ENCODE assay signal across 9 mouse cellular contexts in genomic region chr10:60834949-60835348, GRCm38 (mm10). TPM values are rescaled to one million over a fixed set of nuclear protein-coding genes. Genes with fewer than 3 reads are reported as not detected.
A peak's percentile ranks its signal among the peaks of the same experiment; 100 is the strongest.
DNase-seq lines count a peak whose midpoint lies in the region; ATAC-seq and TF ChIP-seq lines count a peak whose summit lies in the region.
"Had no signal": no experiment of that assay in that cellular context is flagged by ENCODE, and none has a peak within 500 bp of the region (broad histone marks: within the 10 kb centered on the region; RNA-seq: fewer than 3 reads in every experiment).

No protein-coding gene starts in this region.

- no peak for TF ChIP-seq POLR2A in kidney, adult 2 months (IDR thresholded peaks at IDR 0.05; ENCODE audit: low read depth, low read length)
- no peak for TF ChIP-seq POLR2A in myocyte (IDR thresholded peaks at IDR 0.05; ENCODE audit: insufficient read length, low read depth)

- peaks cover 11% of the 10 kb centered on the region for H3K79me2 ChIP-seq in myocyte (ENCODE audit: control insufficient read depth, insufficient read depth)

- H3K9ac ChIP-seq in kidney, embryonic 16.5 days (replicated peaks; ENCODE audit: low read length), result no peak overlapping the region

- no peak for ATAC-seq in kidney, embryonic 16.5 days (ENCODE audit: low FRiP score, low TSS enrichment)

- H3K4me2 ChIP-seq in kidney, embryonic 16.5 days (replicated peaks; ENCODE audit: low read depth, low read length), result no peak overlapping the region
- no peak overlapping the region for H3K4me2 ChIP-seq in myocyte (ENCODE audit: low read depth)

- no peaks in the 10 kb centered on the region for H3K27me3 ChIP-seq in kidney, adult 2 months (replicated peaks; ENCODE audit: control insufficient read depth, insufficient read depth, low read length)
- H3K27me3 ChIP-seq in kidney, embryonic 16.5 days (ENCODE audit: insufficient read depth, low read length), result peaks cover 36% of the 10 kb centered on the region
- no peaks in the 10 kb centered on the region for H3K27me3 ChIP-seq in myocyte (ENCODE audit: control insufficient read depth, insufficient read depth, insufficient read length)

- H3K27ac ChIP-seq in kidney, adult 2 months (ENCODE audit: insufficient read depth, low read depth, low read length), result no peak overlapping the region
- no peak overlapping the region for H3K27ac ChIP-seq in kidney, embryonic 16.5 days (ENCODE audit: low read length)
- H3K27ac ChIP-seq in left cerebral cortex, adult 2 months, result no peak overlapping the region

- DNase-seq in kidney, adult 2 months, result peak; percentile 79
- DNase-seq in Muller cell, postnatal 12 days (ENCODE audit: inconsistent ontology term), result peak; percentile 65
- peak; percentile 85 for DNase-seq in cerebellum, adult 9-10 months
- peak; percentile 69 to 72 for DNase-seq in gastrocnemius, postnatal 36 days
- peak; percentile 73 to 86 for DNase-seq in left cerebral cortex, adult 2 months (ENCODE audit: extremely low spot score in 1 of 2, low spot score in 2 of 2)
- DNase-seq in thymus, postnatal 36 days, result peak; percentile 39 to 46

- intact Hi-C loops in gastrocnemius, postnatal 36 days (cut with DNase I), result loop anchor here (1.0 to 2.0 kb wide), 2 partner anchors 54 to 217 kb away; no protein-coding TSS in a partner anchor
- intact Hi-C loops in left cerebral cortex, adult 2 months (cut with DNase I), result loop anchor here (1.0 to 10.0 kb wide), 4 partner anchors 56 to 217 kb away; no protein-coding TSS in a partner anchor

- H3K4me3 ChIP-seq in kidney, adult 2 months (ENCODE audit: insufficient read depth, low read depth, low read length), result no peak overlapping the region
- H3K4me3 ChIP-seq in kidney, embryonic 16.5 days (ENCODE audit: low read length), result no peak overlapping the region
- H3K4me3 ChIP-seq in left cerebral cortex, adult 2 months, result no peak overlapping the region
- no peak overlapping the region for H3K4me3 ChIP-seq in myocyte
- H3K4me3 ChIP-seq: megakaryocyte, embryonic 14.5 days had no signal

- peak; percentile 95 for TF ChIP-seq CTCF in kidney, adult 2 months (conservative IDR thresholded peaks at IDR 0.05; ENCODE audit: insufficient read depth, insufficient read length, low read depth, low read length)
- peak; percentile 100 for TF ChIP-seq CTCF in left cerebral cortex, adult 2 months (IDR thresholded peaks at IDR 0.05)

- no peaks in the 10 kb centered on the region for H3K36me3 ChIP-seq in kidney, adult 2 months (ENCODE audit: control insufficient read depth, insufficient read depth, low read length)
- no peaks in the 10 kb centered on the region for H3K36me3 ChIP-seq in kidney, embryonic 16.5 days (ENCODE audit: insufficient read depth, low read length)
- H3K36me3 ChIP-seq in myocyte (ENCODE audit: control insufficient read depth, insufficient read depth), result no peaks in the 10 kb centered on the region

- peaks cover 9% of the 10 kb centered on the region for H3K4me1 ChIP-seq in kidney, adult 2 months (ENCODE audit: control insufficient read depth, insufficient read depth, low read length)
- peaks cover 13% of the 10 kb centered on the region; the same call in 1 of the 2 replicates for H3K4me1 ChIP-seq in kidney, embryonic 16.5 days (ENCODE audit: insufficient read depth, low read length)

- H3K9me3 ChIP-seq in kidney, embryonic 16.5 days (ENCODE audit: low read length), result no peaks in the 10 kb centered on the region

- WGBS in kidney, adult 2 months, result 5% methylated on average over 13 of the region's 13 CpGs
- WGBS in kidney, embryonic 16.5 days, result 4% methylated on average over 13 of the region's 13 CpGs

- no peak overlapping the region for H3ac ChIP-seq in myocyte (ENCODE audit: control insufficient read depth, insufficient read length)

TF ChIP-seq in myocyte, 11 proteins besides CTCF, POLR2A, EP300 and RAD21:
- peak; percentile 11 for TF ChIP-seq REST (IDR thresholded peaks at IDR 0.05; ENCODE audit: insufficient read depth, insufficient read length)
- no peak for TF ChIP-seq MAX (IDR thresholded peaks at IDR 0.05; ENCODE audit: low read depth)

RNA-seq across cellular contexts. Expression of gene Unc5b, which starts 3.6 kb away (rescaled TPM):
- polyA plus RNA-seq in kidney, adult 2 months (2012; rRNA removed), result 6.1 and 6.2 TPM in 2 replicates
- 10.4 and 10.5 TPM in 2 replicates for polyA plus RNA-seq in kidney, embryonic 16.5 days (2015; fragmentation: Nextera tagmentation; extraction: Ambion mirVana)
- total RNA-seq in gastrocnemius, postnatal 36 days (2021), result 1 to 10 TPM; 2.2 TPM
- total RNA-seq in left cerebral cortex, adult 2 months (2021), result 10 to 100 TPM in 1 of 2 experiments, 1 to 10 TPM in 1; 9.0 to 10.3 TPM
- 91.9 TPM for polyA plus RNA-seq in myocyte (2012; fragmentation: generic; extraction: Trizol)
